Mouse (Mus musculus): Measurements from ENCODE around the gene Pus7l.

- TF ChIP-seq POLR2A (IDR thresholded peaks at IDR 0.05; ENCODE audit: control insufficient read depth, low read depth, low read length) (no peak), CTCF (IDR thresholded peaks at IDR 0.05; ENCODE audit: control insufficient read depth, insufficient read depth, insufficient replicate concordance, low read depth, low read length) (no peak)
These were observed 25.3 kb upstream of the Pus7l start for GRCm38 (mm10) chr15:94568496-94569182.
